Mouse (Mus musculus): Measurements from ENCODE around the gene Nphs1. TPM values are rescaled to one million over a fixed set of nuclear protein-coding genes. Genes with fewer than 3 reads are reported as not detected.

Nphs1 gene
- polyA plus RNA-seq (2014; fragmentation: Nextera tagmentation; extraction: Ambion mirVana) = 0.15 and 1.3 TPM in 2 replicates

- ATAC-seq (replicated peaks; ENCODE audit: low FRiP score, low TSS enrichment, low read depth) (no peak), DNase-seq (ENCODE audit: low spot score) (no peak)
- Histone ChIP-seq H3K27ac (ENCODE audit: low read depth) (no peak within 1 kb of the TSS), H3K4me2 (ENCODE audit: low read length) (peak within 1 kb of the TSS; percentile 39), H3K9ac (ENCODE audit: low read length) (no peak within 1 kb of the TSS), H3K27me3 (replicated peaks; ENCODE audit: control insufficient read depth, insufficient read depth, low read length) (peaks cover 98% of the 10 kb centered on the region), H3K9me3 (ENCODE audit: control insufficient read depth, low read length) (no peaks in the 10 kb centered on the region), H3K36me3 (ENCODE audit: control insufficient read depth, insufficient read depth, low read length) (no peaks in the 10 kb centered on the region), H3K4me3 (ENCODE audit: low read depth, low read length) (peak within 1 kb of the TSS; percentile 21), H3K4me1 (replicated peaks; ENCODE audit: control insufficient read depth, insufficient read depth, low read length) (0 out of 2 replicates have a peak, but pooled peaks cover 5% of the 10 kb centered on the region)
- WGBS = 4% methylated on average over 16 of the region's 16 CpGs
Measured at GRCm38 (mm10) chr7:30457629-30458330, at the start of gene Nphs1, which contains the start of gene Kirrel2. Gene Nphs1, plus strand, starts transcription at chr7:30458315. Gene Kirrel2, minus strand, starts transcription at chr7:30457690.

- H3K36me3 ChIP-seq (ENCODE audit: control insufficient read depth, insufficient read depth, low read length) = no peaks in the 10 kb centered on the region
- H3K4me2 ChIP-seq (ENCODE audit: low read length) = no peak overlapping the region
- H3K9me3 ChIP-seq (ENCODE audit: control insufficient read depth, low read length) = no peaks in the 10 kb centered on the region
- no peak overlapping the region for H3K27ac ChIP-seq (ENCODE audit: low read depth)
- no peak overlapping the region for H3K9ac ChIP-seq (ENCODE audit: low read length)
- no peaks in the 10 kb centered on the region for H3K4me1 ChIP-seq (replicated peaks; ENCODE audit: control insufficient read depth, insufficient read depth, low read length)
- DNase-seq (ENCODE audit: low spot score) (no peak), ATAC-seq (replicated peaks; ENCODE audit: low FRiP score, low TSS enrichment, low read depth) (no peak)
- 87% methylated on average over 3 of the region's 3 CpGs for WGBS
- no peaks in the 10 kb centered on the region for H3K27me3 ChIP-seq (replicated peaks; ENCODE audit: control insufficient read depth, insufficient read depth, low read length)
- no peak overlapping the region for H3K4me3 ChIP-seq (ENCODE audit: low read depth, low read length)
Measured at GRCm38 (mm10) chr7:30408639-30409038, 49.5 kb upstream of the Nphs1 start.

GRCm38 (mm10) chr7:30409789-30410188 lies 48.3 kb upstream of the Nphs1 start:
- ATAC-seq (replicated peaks; ENCODE audit: low FRiP score, low TSS enrichment, low read depth) = no peak
- Histone ChIP-seq H3K4me2 (ENCODE audit: low read length) (no peak overlapping the region), H3K27ac (ENCODE audit: low read depth) (no peak overlapping the region), H3K9me3 (ENCODE audit: control insufficient read depth, low read length) (no peaks in the 10 kb centered on the region), H3K9ac (ENCODE audit: low read length) (no peak overlapping the region), H3K36me3 (ENCODE audit: control insufficient read depth, insufficient read depth, low read length) (no peaks in the 10 kb centered on the region), H3K27me3 (replicated peaks; ENCODE audit: control insufficient read depth, insufficient read depth, low read length) (no peaks in the 10 kb centered on the region), H3K4me3 (ENCODE audit: low read depth, low read length) (no peak overlapping the region), H3K4me1 (replicated peaks; ENCODE audit: control insufficient read depth, insufficient read depth, low read length) (no peaks in the 10 kb centered on the region)
- no peak for DNase-seq (ENCODE audit: low spot score)
- WGBS = 45% methylated on average over 2 of the region's 2 CpGs

- no peaks in the 10 kb centered on the region for H3K9me3 ChIP-seq (ENCODE audit: control insufficient read depth, low read length)
- H3K27me3 ChIP-seq (replicated peaks; ENCODE audit: control insufficient read depth, insufficient read depth, low read length) = no peaks in the 10 kb centered on the region
- no peaks in the 10 kb centered on the region for H3K36me3 ChIP-seq (ENCODE audit: control insufficient read depth, insufficient read depth, low read length)
- H3K9ac ChIP-seq (ENCODE audit: low read length) = no peak overlapping the region
- no peaks in the 10 kb centered on the region for H3K4me1 ChIP-seq (replicated peaks; ENCODE audit: control insufficient read depth, insufficient read depth, low read length)
- H3K4me2 ChIP-seq (ENCODE audit: low read length) = no peak overlapping the region
- H3K27ac ChIP-seq (ENCODE audit: low read depth) = no peak overlapping the region
- DNase-seq (ENCODE audit: low spot score) (no peak), ATAC-seq (replicated peaks; ENCODE audit: low FRiP score, low TSS enrichment, low read depth) (no peak)
- no peak overlapping the region for H3K4me3 ChIP-seq (ENCODE audit: low read depth, low read length)
- 77% methylated on average over 3 of the region's 3 CpGs for WGBS
Measured at GRCm38 (mm10) chr7:30411023-30411422, 47.1 kb upstream of the Nphs1 start.

GRCm38 (mm10) chr7:30412735-30413147 lies 45.4 kb upstream of the Nphs1 start:
- H3K4me1 ChIP-seq (replicated peaks; ENCODE audit: control insufficient read depth, insufficient read depth, low read length) = no peaks in the 10 kb centered on the region
- H3K4me2 ChIP-seq (ENCODE audit: low read length) = no peak overlapping the region
- H3K27ac ChIP-seq (ENCODE audit: low read depth) = no peak overlapping the region
- H3K36me3 ChIP-seq (ENCODE audit: control insufficient read depth, insufficient read depth, low read length) = no peaks in the 10 kb centered on the region
- no peaks in the 10 kb centered on the region for H3K9me3 ChIP-seq (ENCODE audit: control insufficient read depth, low read length)
- no peak overlapping the region for H3K4me3 ChIP-seq (ENCODE audit: low read depth, low read length)
- 62% methylated on average over 4 of the region's 4 CpGs for WGBS
- H3K27me3 ChIP-seq (replicated peaks; ENCODE audit: control insufficient read depth, insufficient read depth, low read length) = no peaks in the 10 kb centered on the region
- DNase-seq (ENCODE audit: low spot score) (no peak), ATAC-seq (replicated peaks; ENCODE audit: low FRiP score, low TSS enrichment, low read depth) (no peak)
- no peak overlapping the region for H3K9ac ChIP-seq (ENCODE audit: low read length)

- no peak within 1 kb of the TSS for H3K4me2 ChIP-seq (ENCODE audit: low read length)
- no peak within 1 kb of the TSS for H3K4me3 ChIP-seq (ENCODE audit: low read depth, low read length)
- H3K4me1 ChIP-seq (replicated peaks; ENCODE audit: control insufficient read depth, insufficient read depth, low read length) = no peaks in the 10 kb centered on the region
- no peak for DNase-seq (ENCODE audit: low spot score)
- no peaks in the 10 kb centered on the region for H3K36me3 ChIP-seq (ENCODE audit: control insufficient read depth, insufficient read depth, low read length)
- 63% methylated on average over 5 of the region's 5 CpGs for WGBS
- H3K27me3 ChIP-seq (replicated peaks; ENCODE audit: control insufficient read depth, insufficient read depth, low read length) = no peaks in the 10 kb centered on the region
- ATAC-seq (replicated peaks; ENCODE audit: low FRiP score, low TSS enrichment, low read depth) = no peak
- no peaks in the 10 kb centered on the region; the same call in 1 of the 2 replicates for H3K9me3 ChIP-seq (ENCODE audit: control insufficient read depth, low read length)
- H3K27ac ChIP-seq (ENCODE audit: low read depth) = no peak within 1 kb of the TSS
- H3K9ac ChIP-seq (ENCODE audit: low read length) = no peak within 1 kb of the TSS
Measured at GRCm38 (mm10) chr7:30413596-30413995, 44.5 kb upstream of the Nphs1 start, which contains the start of gene Tyrobp. Gene Tyrobp, plus strand, starts transcription at chr7:30413760.

- H3K27me3 ChIP-seq (replicated peaks; ENCODE audit: control insufficient read depth, insufficient read depth, low read length) = no peaks in the 10 kb centered on the region
- H3K4me1 ChIP-seq (replicated peaks; ENCODE audit: control insufficient read depth, insufficient read depth, low read length) = no peaks in the 10 kb centered on the region
- DNase-seq (ENCODE audit: low spot score) (no peak), ATAC-seq (replicated peaks; ENCODE audit: low FRiP score, low TSS enrichment, low read depth) (no peak)
- H3K9me3 ChIP-seq (ENCODE audit: control insufficient read depth, low read length) = peaks cover 4% of the 10 kb centered on the region; the same call in 1 of the 2 replicates
- H3K4me3 ChIP-seq (ENCODE audit: low read depth, low read length) = no peak overlapping the region
- whole genome bisulfite sequencing = 71% methylated on average over 9 of the region's 9 CpGs
- no peak overlapping the region for H3K9ac ChIP-seq (ENCODE audit: low read length)
- H3K36me3 ChIP-seq (ENCODE audit: control insufficient read depth, insufficient read depth, low read length) = no peaks in the 10 kb centered on the region
- H3K27ac ChIP-seq (ENCODE audit: low read depth) = no peak overlapping the region
- H3K4me2 ChIP-seq (ENCODE audit: low read length) = no peak overlapping the region
Measured at GRCm38 (mm10) chr7:30417856-30418255, 40.3 kb upstream of the Nphs1 start.

GRCm38 (mm10) chr7:30419561-30420499 lies 38.3 kb upstream of the Nphs1 start, which contains the start of gene Hcst:
Gene Hcst, minus strand, starts transcription at chr7:30419854.
- no peaks in the 10 kb centered on the region; the same call in 1 of the 2 replicates for H3K4me1 ChIP-seq (replicated peaks; ENCODE audit: control insufficient read depth, insufficient read depth, low read length)
- no peak for ATAC-seq (replicated peaks; ENCODE audit: low FRiP score, low TSS enrichment, low read depth)

More at GRCm38 (mm10) chr7:30419561-30420499, 38.3 kb upstream of the Nphs1 start, which contains the start of gene Hcst:
- Histone ChIP-seq H3K9me3 (ENCODE audit: control insufficient read depth, low read length) (peaks cover 4% of the 10 kb centered on the region; the same call in 1 of the 2 replicates), H3K27me3 (replicated peaks; ENCODE audit: control insufficient read depth, insufficient read depth, low read length) (no peaks in the 10 kb centered on the region), H3K36me3 (ENCODE audit: control insufficient read depth, insufficient read depth, low read length) (peaks cover 8% of the 10 kb centered on the region; the same call in 1 of the 2 replicates), H3K4me3 (ENCODE audit: low read depth, low read length) (no peak within 1 kb of the TSS), H3K9ac (ENCODE audit: low read length) (no peak within 1 kb of the TSS), H3K4me2 (ENCODE audit: low read length) (no peak within 1 kb of the TSS), H3K27ac (ENCODE audit: low read depth) (no peak within 1 kb of the TSS)
- DNase-seq (ENCODE audit: low spot score) = no peak
- WGBS = 72% methylated on average over 10 of the region's 10 CpGs
